Mouse (Mus musculus) lung, embryonic 15.5 days (tissue): ENCODE results near the gene Hnrnpf. TPM values are rescaled to one million over a fixed set of nuclear protein-coding genes. Genes with fewer than 3 reads are reported as not detected.
"Not testable (repeated sequence)": the region's sequence is repeated elsewhere in the genome, so short reads cannot be mapped to it uniquely, and the experiment has no call there.

Experiments used
- ATAC-seq: fragments of 200-750 bp; cut with Nextera tagmentation; 2 replicates; pipeline ENCODE4 v1.8.0; 2017; ENCODE audit warnings: moderate number of reproducible peaks, borderline replicate concordance; ENCODE audit not compliant: low FRiP score, low TSS enrichment; ENCODE audit errors: extremely low read depth
- H3K27ac ChIP-seq: fragments of 300-500 bp; sonication (generic); 2 replicates; pipeline ENCODE4 v1.5.1; 2015; ENCODE audit warnings: moderate library complexity, mild to moderate bottlenecking, inconsistent platforms
- H3K27me3 ChIP-seq: fragments of 300-500 bp; sonication (generic); 2 replicates; pipeline ENCODE4 v1.6.1; 2015; ENCODE audit warnings: inconsistent platforms
- H3K36me3 ChIP-seq: fragments of 300-500 bp; sonication (generic); 2 replicates; pipeline ENCODE4 v1.6.1; 2015; ENCODE audit warnings: inconsistent platforms
- H3K4me1 ChIP-seq: fragments of 300-500 bp; sonication (generic); 2 replicates; pipeline ENCODE4 v1.6.1; 2015; ENCODE audit warnings: inconsistent platforms
- H3K4me2 ChIP-seq: fragments of 300-500 bp; sonication (generic); 2 replicates; pipeline ENCODE4 v1.6.1; 2015; ENCODE audit warnings: inconsistent platforms, mild to moderate bottlenecking, moderate library complexity
- H3K4me3 ChIP-seq: fragments of 300-500 bp; sonication (generic); 2 replicates; pipeline ENCODE4 v1.5.1; 2015; ENCODE audit warnings: mild to moderate bottlenecking, inconsistent platforms
- H3K9ac ChIP-seq: fragments of 300-500 bp; sonication (generic); 2 replicates; pipeline ENCODE4 v1.6.1; 2015; ENCODE audit warnings: inconsistent platforms
- H3K9me3 ChIP-seq: fragments of 300-500 bp; sonication (generic); 2 replicates; pipeline ENCODE4 v1.6.1; 2016; ENCODE audit warnings: inconsistent platforms
- WGBS: fragments of 180-500 bp; shearing (Covaris S2); methylation state at CpG from one replicate; pipeline ENCODE4 v1.1.7; 2015; 5-methylcytosine and 5-hydroxymethylcytosine counted together
- polyA plus RNA-seq: library from polyadenylated mRNA; unstranded; fragments of >200 nt; fragmentation: Nextera tagmentation; extraction: Ambion mirVana; gene quantifications from 2 replicates; pipeline ENCODE4 v1.2.1, GENCODE M21; 2015

Hnrnpf gene
- 788 and 807 TPM in 2 replicates for polyA plus RNA-seq

DNA sequence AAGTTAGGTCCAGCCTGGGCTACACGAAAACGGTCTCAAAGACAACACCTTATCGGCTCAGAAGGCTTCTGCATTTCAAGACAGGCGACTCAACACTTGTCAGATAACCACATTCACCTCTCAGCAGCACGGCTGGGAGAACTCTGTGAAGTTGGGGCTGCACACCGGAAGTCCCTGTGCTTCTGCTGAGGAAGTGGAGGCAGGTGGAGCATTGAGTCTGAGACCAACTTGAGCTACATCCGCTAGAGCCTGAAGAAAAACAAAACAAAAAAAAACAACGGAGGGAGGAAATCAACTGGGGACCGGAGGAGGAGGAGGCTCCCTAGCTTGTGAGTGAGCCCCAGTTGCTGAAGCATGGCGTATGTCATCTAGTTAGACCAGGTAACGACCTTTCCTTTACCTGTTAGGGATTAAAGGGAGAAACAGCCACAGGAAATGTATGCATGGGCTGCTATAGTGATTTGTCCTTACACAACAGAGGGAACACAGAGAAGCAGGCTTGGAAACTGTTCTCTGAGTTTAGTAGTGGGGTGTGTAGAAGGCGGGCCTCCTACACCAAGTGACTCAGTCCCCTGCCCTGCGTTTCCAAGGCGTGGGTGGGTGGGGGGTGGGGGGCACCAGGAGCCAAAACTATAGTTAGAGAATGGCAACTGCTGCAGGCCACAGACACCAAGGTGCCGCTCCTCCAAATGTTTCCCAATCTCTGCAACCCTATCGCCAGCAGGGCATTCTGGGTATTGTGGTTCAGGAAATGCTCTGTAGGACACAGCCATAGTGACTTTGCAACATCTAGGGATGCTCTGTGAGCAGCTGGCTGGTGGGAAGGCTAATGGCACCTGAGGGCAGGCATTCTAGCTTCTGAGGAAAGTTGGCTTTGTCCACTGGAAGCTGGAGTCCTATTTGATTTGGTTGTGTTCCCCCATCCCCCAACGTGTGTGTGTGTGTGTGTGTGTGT is at the start of gene Hnrnpf:
Gene Hnrnpf, plus strand, starts transcription at position 199 of the 955 bp plus-strand sequence.
- Histone ChIP-seq H3K9me3 (no peaks in the 10 kb centered on the region), H3K4me1 (peaks cover 3% of the 10 kb centered on the region), H3K9ac (no peak within 1 kb of the TSS), H3K27ac (no peak within 1 kb of the TSS), H3K36me3 (no peaks in the 10 kb centered on the region), H3K4me2 (no peak within 1 kb of the TSS), H3K4me3 (no peak within 1 kb of the TSS), H3K27me3 (no peaks in the 10 kb centered on the region)
- no peak for ATAC-seq
- WGBS, result 78% methylated on average over 17 of the region's 17 CpGs

GRCm38 (mm10) chr6:117851747-117852146 is 48.4 kb upstream of the Hnrnpf start:
- Histone ChIP-seq H3K27me3 (no peaks in the 10 kb centered on the region), H3K4me1 (no peaks in the 10 kb centered on the region), H3K27ac (no peak overlapping the region), H3K36me3 (peaks cover 27% of the 10 kb centered on the region), H3K4me3 (no peak overlapping the region), H3K9me3 (no peaks in the 10 kb centered on the region), H3K4me2 (no peak overlapping the region), H3K9ac (no peak overlapping the region)
- no peak for ATAC-seq
- WGBS, result 55% methylated on average over 2 of the region's 2 CpGs

DNA sequence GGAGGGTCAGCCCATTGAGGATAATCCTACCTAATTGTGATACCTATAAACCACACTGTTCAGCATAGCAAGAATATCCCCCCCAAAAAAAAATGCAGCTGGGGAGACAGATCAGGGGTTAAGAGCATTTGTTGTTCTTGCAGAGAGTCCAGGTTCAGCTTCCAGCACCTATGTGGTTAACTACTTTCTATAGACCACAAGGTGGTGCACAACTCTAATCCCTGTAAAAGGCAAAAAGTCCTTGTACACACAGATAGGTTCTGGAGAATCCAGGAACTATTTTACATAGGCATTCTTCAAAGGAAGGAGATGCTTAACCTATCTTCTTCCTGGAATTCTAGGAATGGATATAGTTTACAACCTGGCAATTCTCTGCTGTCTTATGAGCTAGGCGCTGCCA is 42.1 kb upstream of the Hnrnpf start:
- 72% methylated on average over 1 of the region's 1 CpGs for WGBS
- ATAC-seq, result no peak

DNA sequence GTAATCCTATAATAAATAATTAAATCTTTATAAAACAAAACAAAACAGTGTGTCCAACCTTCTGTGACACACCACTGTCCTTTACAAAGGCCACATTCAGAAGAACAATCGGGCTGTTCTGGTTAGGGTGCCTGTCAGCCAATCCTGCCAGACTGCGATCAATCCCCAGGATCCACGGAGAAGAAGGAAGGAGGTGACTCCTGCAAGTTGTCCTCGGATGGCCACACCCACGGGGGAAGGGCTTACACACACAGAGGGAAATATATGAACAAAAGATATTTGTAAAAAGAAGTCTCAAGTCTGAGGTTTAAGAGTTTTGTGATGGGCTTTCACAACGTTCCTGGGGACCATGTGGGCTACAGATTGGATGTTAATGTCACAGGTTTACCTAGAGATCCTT is 38.3 kb upstream of the Hnrnpf start, which contains the start of gene Zfp239:
Gene Zfp239, plus strand, starts transcription at position 253 of the 400 bp plus-strand sequence.
- Histone ChIP-seq H3K9ac (peak within 1 kb of the TSS; percentile 64), H3K4me2 (peak within 1 kb of the TSS; percentile 98), H3K36me3 (no peaks in the 10 kb centered on the region), H3K27me3 (no peaks in the 10 kb centered on the region), H3K27ac (no peak within 1 kb of the TSS), H3K4me3 (peak within 1 kb of the TSS; percentile 80), H3K4me1 (peaks cover 9% of the 10 kb centered on the region; the same call in 1 of the 2 replicates), H3K9me3 (no peaks in the 10 kb centered on the region)
- no peak for ATAC-seq
- 66% methylated on average over 6 of the region's 6 CpGs for WGBS

More for the DNA sequence above, 42.1 kb upstream of the Hnrnpf start:
- Histone ChIP-seq H3K4me2 (no peak overlapping the region), H3K27ac (no peak overlapping the region), H3K4me1 (peaks cover under 1% of the 10 kb centered on the region; the same call in 1 of the 2 replicates), H3K27me3 (no peaks in the 10 kb centered on the region), H3K4me3 (no peak overlapping the region), H3K36me3 (no peaks in the 10 kb centered on the region), H3K9me3 (no peaks in the 10 kb centered on the region), H3K9ac (no peak overlapping the region)

GRCm38 (mm10) chr6:117862465-117862864 is 37.7 kb upstream of the Hnrnpf start:
- ATAC-seq, result no peak
- Histone ChIP-seq H3K4me3 (peak overlapping the region; percentile 80; the same call in 1 of the 2 replicates), H3K9me3 (no peaks in the 10 kb centered on the region), H3K27ac (no peak overlapping the region), H3K9ac (no peak overlapping the region), H3K4me1 (peaks cover 9% of the 10 kb centered on the region; the same call in 1 of the 2 replicates), H3K36me3 (no peaks in the 10 kb centered on the region), H3K27me3 (no peaks in the 10 kb centered on the region), H3K4me2 (peak overlapping the region; percentile 98)
- 74% methylated on average over 8 of the region's 8 CpGs for WGBS

DNA sequence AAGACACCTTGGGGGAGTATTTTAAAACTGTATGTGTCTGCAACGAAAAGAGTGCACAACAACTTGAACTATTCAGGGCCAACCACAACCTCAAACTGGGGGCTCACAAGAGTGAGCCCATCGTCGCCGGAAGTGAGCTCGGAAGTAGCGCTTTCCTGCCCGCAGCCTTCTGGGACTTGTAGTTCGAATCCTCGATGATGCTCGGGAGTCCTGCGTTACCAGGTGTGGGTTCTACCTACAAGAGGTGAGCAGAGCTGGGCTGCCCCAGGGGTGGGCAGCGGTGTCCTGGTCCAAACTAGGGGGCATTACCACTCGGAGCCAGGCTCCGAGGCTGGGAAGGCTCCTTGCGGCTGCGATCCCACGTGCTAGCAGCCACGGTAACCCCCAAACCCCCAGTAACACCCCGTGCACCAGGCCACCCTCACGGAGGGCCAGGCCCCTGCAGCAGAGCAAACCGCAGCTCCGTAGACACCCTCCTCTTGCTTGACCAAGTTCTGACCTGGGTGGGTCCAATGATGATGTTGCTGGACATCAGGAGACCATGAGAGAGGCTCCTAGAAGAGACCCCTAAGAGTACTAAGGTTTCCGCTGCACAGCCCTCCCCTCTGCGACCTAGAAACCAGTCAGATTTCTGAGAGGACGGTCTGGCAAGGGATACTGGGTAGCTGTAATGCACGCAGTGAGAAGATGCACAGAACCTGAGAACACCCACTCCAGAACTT is 37.1 kb upstream of the Hnrnpf start:
- peak overlapping the region; percentile 98 for H3K4me2 ChIP-seq
- H3K9me3 ChIP-seq, result no peaks in the 10 kb centered on the region
- H3K27ac ChIP-seq, result no peak overlapping the region
- H3K27me3 ChIP-seq, result no peaks in the 10 kb centered on the region
- peak; percentile 81; the same call in 1 of the 2 replicates for ATAC-seq
- no peaks in the 10 kb centered on the region for H3K36me3 ChIP-seq
- peak overlapping the region; percentile 64 for H3K9ac ChIP-seq
- H3K4me1 ChIP-seq, result peaks cover 9% of the 10 kb centered on the region; the same call in 1 of the 2 replicates
- peak overlapping the region; percentile 80 for H3K4me3 ChIP-seq
- 1% methylated on average over 26 of the region's 26 CpGs for WGBS

DNA sequence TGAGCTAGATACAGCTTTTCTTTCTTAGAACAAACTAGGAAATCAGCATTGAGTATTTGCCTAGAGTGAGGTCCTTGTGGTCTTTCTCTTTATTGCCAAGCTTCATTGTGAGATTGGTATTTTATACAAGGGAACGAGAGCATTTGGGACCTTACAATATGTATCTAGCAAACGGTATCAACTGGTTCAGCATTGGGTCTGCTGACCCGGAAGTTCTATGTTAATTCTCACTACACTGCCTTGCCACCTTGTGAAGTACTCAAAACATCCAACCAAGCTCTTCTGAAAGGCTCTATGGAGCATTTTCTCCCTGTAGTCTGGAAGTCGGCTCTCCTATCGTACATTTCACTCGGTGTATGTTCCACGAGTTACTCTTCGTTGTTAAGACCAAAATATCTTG is 36.4 kb upstream of the Hnrnpf start:
- Histone ChIP-seq H3K9ac (peak overlapping the region; percentile 64; the same call in 1 of the 2 replicates), H3K4me2 (peak overlapping the region; percentile 98), H3K4me3 (peak overlapping the region; percentile 80), H3K4me1 (peaks cover 9% of the 10 kb centered on the region; the same call in 1 of the 2 replicates), H3K27ac (no peak overlapping the region), H3K9me3 (no peaks in the 10 kb centered on the region), H3K27me3 (no peaks in the 10 kb centered on the region), H3K36me3 (no peaks in the 10 kb centered on the region)
- WGBS, result 92% methylated on average over 8 of the region's 8 CpGs
- ATAC-seq, result no peak

- H3K9me3 ChIP-seq, result no peaks in the 10 kb centered on the region
- no peaks in the 10 kb centered on the region for H3K27me3 ChIP-seq
- H3K4me2 ChIP-seq, result no peak overlapping the region
- peaks cover 6% of the 10 kb centered on the region; the same call in 1 of the 2 replicates for H3K4me1 ChIP-seq
- no peaks in the 10 kb centered on the region for H3K36me3 ChIP-seq
- WGBS, result 87% methylated on average over 8 of the region's 8 CpGs
- H3K27ac ChIP-seq, result no peak overlapping the region
- ATAC-seq, result no peak
- H3K9ac ChIP-seq, result no peak overlapping the region
- no peak overlapping the region for H3K4me3 ChIP-seq
Observed at GRCm38 (mm10) chr6:117868187-117868586, 31.9 kb upstream of the Hnrnpf start.

GRCm38 (mm10) chr6:117871034-117871433 is 29.1 kb upstream of the Hnrnpf start:
- no peak for ATAC-seq
- no peaks in the 10 kb centered on the region for H3K36me3 ChIP-seq
- no peak overlapping the region for H3K4me3 ChIP-seq
- no peak overlapping the region for H3K9ac ChIP-seq
- no peaks in the 10 kb centered on the region for H3K9me3 ChIP-seq
- no peaks in the 10 kb centered on the region for H3K27me3 ChIP-seq
- WGBS, result 65% methylated on average over 14 of the region's 14 CpGs
- H3K4me1 ChIP-seq, result no peaks in the 10 kb centered on the region
- H3K4me2 ChIP-seq, result no peak overlapping the region
- no peak overlapping the region for H3K27ac ChIP-seq

DNA sequence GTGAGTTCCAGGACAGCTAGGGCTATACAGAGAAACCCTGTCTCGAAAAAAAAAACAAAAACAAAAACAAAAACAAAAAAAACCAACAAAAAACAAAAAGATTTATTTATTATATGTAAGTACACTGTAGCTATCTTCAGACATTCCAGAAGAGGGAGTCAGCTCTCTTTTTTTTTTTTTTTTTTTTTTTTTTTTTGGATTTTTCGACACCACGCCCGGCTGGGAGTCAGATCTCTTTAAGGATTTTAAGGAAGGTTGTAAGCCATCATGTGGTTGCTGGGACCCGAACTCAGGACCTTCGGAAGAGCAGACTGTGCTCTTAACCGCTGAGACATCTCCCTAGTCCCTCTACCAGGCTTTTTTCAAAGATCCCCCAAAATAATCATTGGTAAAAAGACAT is 26.7 kb upstream of the Hnrnpf start:
- H3K4me1 ChIP-seq, H3K4me3 ChIP-seq, H3K27ac ChIP-seq, ATAC-seq, H3K27me3 ChIP-seq, H3K9ac ChIP-seq, H3K36me3 ChIP-seq, H3K4me2 ChIP-seq, H3K9me3 ChIP-seq: not testable (repeated sequence)
- 87% methylated on average over 7 of the region's 7 CpGs for WGBS

GRCm38 (mm10) chr6:117874621-117875281 is 25.4 kb upstream of the Hnrnpf start:
- no peak for ATAC-seq
- WGBS, result 70% methylated on average over 3 of the region's 3 CpGs
- H3K36me3 ChIP-seq, result no peaks in the 10 kb centered on the region
- H3K4me2 ChIP-seq, result no peak overlapping the region
- H3K27me3 ChIP-seq, result no peaks in the 10 kb centered on the region
- no peak overlapping the region for H3K9ac ChIP-seq
- no peak overlapping the region for H3K27ac ChIP-seq
- H3K4me1 ChIP-seq, result 0 out of 2 replicates have a peak, but pooled peaks cover 4% of the 10 kb centered on the region
- H3K9me3 ChIP-seq, result no peaks in the 10 kb centered on the region
- H3K4me3 ChIP-seq, result no peak overlapping the region
